Mouse (Mus musculus) lung, postnatal 0 days (tissue): Measurements from ENCODE around the gene Cfap300. TPM values are rescaled to one million over a fixed set of nuclear protein-coding genes. Genes with fewer than 3 reads are reported as not detected.

Experiments
- ATAC-seq: fragments of 200-750 bp; cut with Nextera tagmentation; 2 replicates; pipeline ENCODE4 v1.8.0; 2017; ENCODE audit warnings: moderate library complexity
- DNase-seq: peaks from one replicate; pipeline ENCODE4 v3.0.0-alpha.2; 2016; ENCODE audit warnings: low spot score
- H3K27ac ChIP-seq: fragments of 300-500 bp; sonication (generic); 2 replicates; pipeline ENCODE4 v1.5.1; 2014; ENCODE audit warnings: antibody characterized with exemption, mild to moderate bottlenecking, low read length, mixed read lengths
- H3K27me3 ChIP-seq: fragments of 300-500 bp; sonication (generic); replicated peaks from 2 replicates; pipeline ENCODE4 v1.6.1; 2014; ENCODE audit warnings: low read length, mixed read lengths; ENCODE audit not compliant: insufficient read depth
- H3K36me3 ChIP-seq: fragments of 300-500 bp; sonication (generic); 2 replicates; pipeline ENCODE4 v1.6.1; 2014; ENCODE audit warnings: low read length, mixed read lengths; ENCODE audit not compliant: insufficient read depth
- H3K4me1 ChIP-seq: fragments of 300-500 bp; sonication (generic); 2 replicates; pipeline ENCODE4 v1.6.1; 2014; ENCODE audit warnings: antibody characterized with exemption, low read depth, low read length, mixed read lengths; ENCODE audit not compliant: insufficient read depth
- H3K4me2 ChIP-seq: fragments of 300-500 bp; sonication (generic); replicated peaks from 2 replicates; pipeline ENCODE4 v1.6.1; 2014; ENCODE audit warnings: low read depth, mild to moderate bottlenecking, low read length, moderate library complexity, mixed read lengths
- H3K4me3 ChIP-seq: fragments of 300-500 bp; sonication (generic); 2 replicates; pipeline ENCODE4 v1.5.1; 2014; ENCODE audit warnings: low read depth, low read length
- H3K9ac ChIP-seq: fragments of 300-500 bp; sonication (generic); replicated peaks from 2 replicates; pipeline ENCODE4 v1.6.1; 2014; ENCODE audit warnings: low read depth, mild to moderate bottlenecking
- H3K9me3 ChIP-seq: fragments of 300-500 bp; sonication (generic); 2 replicates; pipeline ENCODE4 v1.6.1; 2016; ENCODE audit warnings: low read length, mixed read lengths
- CTCF ChIP-seq: IDR thresholded peaks from 2 replicates; pipeline ENCODE4 v1.5.1; 2016; ENCODE audit warnings: antibody characterized with exemption, mild to moderate bottlenecking
- EP300 ChIP-seq: IDR thresholded peaks from 2 replicates; pipeline ENCODE4 v1.6.1; 2016; ENCODE audit warnings: antibody characterized with exemption, mild to moderate bottlenecking, control low read depth
- WGBS: fragments of 180-500 bp; shearing (Covaris S2); extraction: QIAGEN DNeasy Blood & Tissue Kit; methylation state at CpG from one replicate; pipeline ENCODE4 v1.1.7; 2014; 5-methylcytosine and 5-hydroxymethylcytosine counted together
- polyA plus RNA-seq: library from polyadenylated mRNA; unstranded; fragments of >200 nt; fragmentation: Nextera tagmentation; extraction: Ambion mirVana; gene quantifications from 2 replicates; pipeline ENCODE4 v1.2.1, GENCODE M21; 2015

Gene Cfap300
- polyA plus RNA-seq, 1 experiment from 2014 or later: 5.1 TPM

- Histone ChIP-seq H3K9me3 (no peaks in the 10 kb centered on the region), H3K4me1 (no peaks in the 10 kb centered on the region), H3K9ac (no peak overlapping the region), H3K4me2 (no peak overlapping the region), H3K27ac (no peak overlapping the region), H3K4me3 (no peak overlapping the region), H3K36me3 (no peaks in the 10 kb centered on the region), H3K27me3 (no peaks in the 10 kb centered on the region)
- ATAC-seq (no peak), DNase-seq (no peak)
- WGBS: 77% methylated on average over 11 of the region's 11 CpGs
- TF ChIP-seq EP300: no peak
- no peak for TF ChIP-seq CTCF
These were observed 63.3 kb downstream of the Cfap300 start for GRCm38 (mm10) chr9:7979153-7979916.

GRCm38 (mm10) chr9:7978502-7978901 lies 64.1 kb downstream of the Cfap300 start:
- no peaks in the 10 kb centered on the region for H3K4me1 ChIP-seq
- no peak overlapping the region for H3K27ac ChIP-seq

GRCm38 (mm10) chr9:7977587-7977986 lies 65.0 kb downstream of the Cfap300 start:
- WGBS: 89% methylated on average over 5 of the region's 5 CpGs
- Histone ChIP-seq H3K4me3 (no peak overlapping the region), H3K36me3 (no peaks in the 10 kb centered on the region), H3K9ac (no peak overlapping the region), H3K27me3 (no peaks in the 10 kb centered on the region), H3K9me3 (no peaks in the 10 kb centered on the region), H3K4me1 (no peaks in the 10 kb centered on the region), H3K4me2 (no peak overlapping the region), H3K27ac (no peak overlapping the region)
- TF ChIP-seq EP300: no peak
- no peak for TF ChIP-seq CTCF
- ATAC-seq (no peak), DNase-seq (no peak)

More at GRCm38 (mm10) chr9:7978502-7978901, 64.1 kb downstream of the Cfap300 start:
- H3K4me3 ChIP-seq: no peak overlapping the region
- DNase-seq (peak; percentile 43), ATAC-seq (0 out of 2 replicates have a peak, but pooled peaks have one; percentile 25)
- H3K9me3 ChIP-seq: no peaks in the 10 kb centered on the region
- 65% methylated on average over 3 of the region's 3 CpGs for WGBS
- no peaks in the 10 kb centered on the region for H3K36me3 ChIP-seq
- no peaks in the 10 kb centered on the region for H3K27me3 ChIP-seq
- no peak overlapping the region for H3K4me2 ChIP-seq
- TF ChIP-seq CTCF (peak; percentile 58), EP300 (no peak)
- no peak overlapping the region for H3K9ac ChIP-seq

GRCm38 (mm10) chr9:7971993-7972392 lies 70.6 kb downstream of the Cfap300 start:
- no peaks in the 10 kb centered on the region for H3K27me3 ChIP-seq
- H3K9me3 ChIP-seq: no peaks in the 10 kb centered on the region
- 0 out of 2 replicates have a peak, but pooled peaks cover 3% of the 10 kb centered on the region for H3K36me3 ChIP-seq
- no peak overlapping the region for H3K4me2 ChIP-seq
- DNase-seq: no peak
- TF ChIP-seq CTCF (no peak), EP300 (no peak)
- no peak for ATAC-seq
- H3K9ac ChIP-seq: no peak overlapping the region
- no peaks in the 10 kb centered on the region for H3K4me1 ChIP-seq
- no peak overlapping the region for H3K27ac ChIP-seq
- H3K4me3 ChIP-seq: no peak overlapping the region
- WGBS: 80% methylated on average over 2 of the region's 2 CpGs

Other genes with a start within 250 kb of the Cfap300 start
- 23.6 and 28.6 TPM in 2 replicates for gene Birc2, start 205.8 kb downstream of the Cfap300 start, polyA plus RNA-seq
- gene Birc3, start 169.6 kb downstream of the Cfap300 start, polyA plus RNA-seq: 23.2 and 31.4 TPM in 2 replicates
- gene Yap1, start 38.2 kb downstream of the Cfap300 start, polyA plus RNA-seq: 17.0 and 19.0 TPM in 2 replicates
- gene Cep126, start 91.5 kb upstream of the Cfap300 start, polyA plus RNA-seq: 2.5 and 3.5 TPM in 2 replicates